Mouse (Mus musculus): ENCODE results near the gene Trim69. TPM values are rescaled to one million over a fixed set of nuclear protein-coding genes. Genes with fewer than 3 reads are reported as not detected.

Trim69 gene
- polyA plus RNA-seq, 1 experiment from 2014 or later: not detected

DNA sequence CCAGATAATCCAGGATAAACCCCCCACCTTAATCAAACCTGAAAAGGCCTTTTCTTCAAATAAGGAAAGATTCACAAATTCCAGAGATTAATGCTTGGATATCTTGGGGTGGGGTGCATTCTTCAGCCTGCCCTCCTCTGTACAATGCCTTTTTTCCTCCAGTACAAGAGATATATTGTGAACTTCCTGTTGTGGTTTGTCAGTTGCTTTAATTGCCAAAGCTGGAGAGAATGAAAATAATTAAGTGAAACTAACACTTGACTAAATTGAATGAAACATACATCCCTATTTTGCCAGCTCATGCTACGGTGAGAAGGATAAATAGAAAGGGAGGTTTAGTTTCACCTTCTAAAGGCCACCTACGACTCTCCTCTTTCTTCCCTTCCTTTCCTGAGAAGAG, 57.7 kb downstream of the Trim69 start:
- Histone ChIP-seq H3K27me3 (no peaks in the 10 kb centered on the region), H3K9ac (no peak overlapping the region), H3K9me3 (replicated peaks) (no peaks in the 10 kb centered on the region), H3K36me3 (no peaks in the 10 kb centered on the region), H3K4me1 (no peaks in the 10 kb centered on the region), H3K4me3 (replicated peaks) (no peak overlapping the region), H3K4me2 (replicated peaks) (no peak overlapping the region), H3K27ac (replicated peaks) (no peak overlapping the region)
- no peak for ATAC-seq (ENCODE audit: insufficient number of reproducible peaks, low FRiP score, low TSS enrichment, low read depth)
- 73% methylated on average over 2 of the region's 2 CpGs for WGBS

DNA sequence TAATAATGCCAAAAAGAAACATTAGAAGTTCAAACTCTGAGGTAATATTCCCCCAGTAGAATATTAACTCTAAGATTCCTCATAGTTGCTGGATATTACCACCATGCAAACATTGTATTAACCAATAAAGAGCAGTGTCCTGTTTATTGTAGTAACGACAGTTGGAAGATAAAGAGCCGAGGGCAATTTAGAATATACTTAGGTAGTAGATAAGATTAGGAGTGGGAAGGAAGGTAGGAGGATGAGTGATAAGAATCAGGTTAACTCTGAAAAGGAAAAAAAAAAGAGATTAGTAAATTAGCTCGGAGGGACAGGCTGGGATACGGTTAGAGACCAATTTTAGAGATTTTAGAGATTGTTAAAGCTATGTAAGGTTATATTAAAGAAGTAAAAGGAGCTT, 60.9 kb downstream of the Trim69 start:
- Histone ChIP-seq H3K9me3 (replicated peaks) (no peaks in the 10 kb centered on the region), H3K27me3 (no peaks in the 10 kb centered on the region), H3K27ac (replicated peaks) (no peak overlapping the region), H3K36me3 (no peaks in the 10 kb centered on the region), H3K9ac (no peak overlapping the region), H3K4me1 (no peaks in the 10 kb centered on the region), H3K4me3 (replicated peaks) (no peak overlapping the region), H3K4me2 (replicated peaks) (no peak overlapping the region)
- WGBS: 57% methylated on average over 4 of the region's 4 CpGs
- ATAC-seq (ENCODE audit: insufficient number of reproducible peaks, low FRiP score, low TSS enrichment, low read depth): no peak

DNA sequence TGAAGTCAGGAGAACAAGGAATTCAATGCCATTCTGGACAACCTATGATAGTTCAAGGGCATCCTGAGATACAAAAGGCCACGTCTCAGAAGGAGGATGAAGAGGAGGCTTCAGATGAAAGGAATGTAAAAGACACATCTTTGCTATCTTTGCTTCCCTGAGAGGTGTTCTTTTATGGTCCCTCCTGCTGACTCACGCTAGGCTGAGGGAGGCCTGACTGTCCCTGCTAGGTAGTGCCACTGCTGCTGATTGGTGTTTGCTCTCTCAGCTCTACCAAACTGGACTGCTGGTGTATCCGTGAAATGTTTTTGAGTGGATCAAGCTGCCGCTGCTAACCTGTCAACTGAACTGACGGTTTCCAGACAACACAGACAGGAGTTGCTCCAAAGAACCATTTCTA, 61.3 kb downstream of the Trim69 start:
- no peaks in the 10 kb centered on the region for H3K27me3 ChIP-seq
- no peak overlapping the region for H3K9ac ChIP-seq
- 45% methylated on average over 5 of the region's 5 CpGs for WGBS
- no peak overlapping the region for H3K27ac ChIP-seq (replicated peaks)
- H3K4me1 ChIP-seq: no peaks in the 10 kb centered on the region
- H3K4me2 ChIP-seq (replicated peaks): no peak overlapping the region
- no peak for ATAC-seq (ENCODE audit: insufficient number of reproducible peaks, low FRiP score, low TSS enrichment, low read depth)
- no peaks in the 10 kb centered on the region for H3K9me3 ChIP-seq (replicated peaks)
- H3K36me3 ChIP-seq: no peaks in the 10 kb centered on the region
- H3K4me3 ChIP-seq (replicated peaks): no peak overlapping the region

DNA sequence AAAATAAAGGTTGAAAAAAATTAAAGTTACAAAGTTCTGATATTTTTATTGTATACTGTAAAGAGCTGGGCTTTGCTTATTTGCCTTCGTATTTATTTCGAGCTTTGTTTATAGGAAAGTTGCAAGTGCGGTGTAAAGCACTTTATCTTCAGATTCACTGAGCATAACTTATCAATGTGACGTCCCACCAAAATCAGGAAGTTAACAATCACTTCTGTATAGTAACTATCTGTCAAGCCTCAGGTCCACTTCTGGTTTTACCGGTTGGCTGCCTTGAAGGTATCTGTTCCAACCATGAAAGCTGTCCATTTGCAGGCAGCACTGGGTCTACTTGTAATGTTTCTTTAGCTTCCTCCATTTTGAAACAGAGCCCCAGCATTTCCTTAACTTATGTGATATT, 61.8 kb downstream of the Trim69 start:
- ATAC-seq (ENCODE audit: insufficient number of reproducible peaks, low FRiP score, low TSS enrichment, low read depth): no peak
- no peaks in the 10 kb centered on the region for H3K4me1 ChIP-seq
- no peak overlapping the region for H3K27ac ChIP-seq (replicated peaks)
- H3K9me3 ChIP-seq (replicated peaks): no peaks in the 10 kb centered on the region
- H3K4me3 ChIP-seq (replicated peaks): no peak overlapping the region
- H3K4me2 ChIP-seq (replicated peaks): no peak overlapping the region
- H3K36me3 ChIP-seq: no peaks in the 10 kb centered on the region
- no peaks in the 10 kb centered on the region for H3K27me3 ChIP-seq
- 82% methylated on average over 5 of the region's 5 CpGs for WGBS
- H3K9ac ChIP-seq: no peak overlapping the region

DNA sequence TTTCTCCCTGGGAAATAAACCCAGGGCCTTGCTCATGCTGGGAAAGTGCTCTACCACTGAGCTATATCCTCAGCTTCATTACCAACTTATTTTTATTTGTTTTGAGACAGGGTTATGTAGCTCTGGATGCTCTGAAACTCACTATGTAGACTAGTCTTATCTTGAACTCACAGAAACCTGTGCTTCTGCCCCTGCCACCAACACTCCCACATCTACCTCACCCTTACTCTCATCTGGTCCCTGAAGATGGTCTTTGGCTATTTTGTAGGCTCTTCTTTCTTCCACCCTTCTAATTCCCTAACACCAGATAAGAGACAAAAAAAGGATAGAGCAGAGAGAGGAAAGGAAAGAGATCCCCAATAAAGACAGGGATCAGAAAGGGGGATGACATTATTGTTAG, 63.2 kb downstream of the Trim69 start:
- ATAC-seq (ENCODE audit: insufficient number of reproducible peaks, low FRiP score, low TSS enrichment, low read depth): no peak
- H3K4me3 ChIP-seq (replicated peaks): no peak overlapping the region
- H3K36me3 ChIP-seq: no peaks in the 10 kb centered on the region
- no peak overlapping the region for H3K4me2 ChIP-seq (replicated peaks)
- no peaks in the 10 kb centered on the region for H3K27me3 ChIP-seq
- no peak overlapping the region for H3K27ac ChIP-seq (replicated peaks)
- H3K4me1 ChIP-seq: no peaks in the 10 kb centered on the region
- no peaks in the 10 kb centered on the region for H3K9me3 ChIP-seq (replicated peaks)
- H3K9ac ChIP-seq: no peak overlapping the region

Other genes with a start within 250 kb of the Trim69 start
- gene Ctdspl2, start 204.7 kb upstream of the Trim69 start, polyA plus RNA-seq (2015; fragmentation: Nextera tagmentation; extraction: Ambion mirVana): 43.6 and 48.0 TPM in 2 replicates
- 0.35 and 0.38 TPM in 2 replicates for gene Mageb3, start 204.6 kb upstream of the Trim69 start, polyA plus RNA-seq (2015; fragmentation: Nextera tagmentation; extraction: Ambion mirVana)
- 11.5 and 12.0 TPM in 2 replicates for gene Eif3j1, start 132.2 kb upstream of the Trim69 start, polyA plus RNA-seq (2015; fragmentation: Nextera tagmentation; extraction: Ambion mirVana)
- gene Spg11, start 42.3 kb upstream of the Trim69 start, polyA plus RNA-seq (2015; fragmentation: Nextera tagmentation; extraction: Ambion mirVana): 7.6 TPM in 2 replicates
- 329 and 337 TPM in 2 replicates for gene B2m, start 13.0 kb upstream of the Trim69 start, polyA plus RNA-seq (2015; fragmentation: Nextera tagmentation; extraction: Ambion mirVana)
- 0.08 TPM in 1 of 2 replicates, not detected in the other for gene Patl2, start 25.5 kb downstream of the Trim69 start, polyA plus RNA-seq (2015; fragmentation: Nextera tagmentation; extraction: Ambion mirVana)
- not detected in 2 replicates for gene Terb2, start 25.6 kb downstream of the Trim69 start, polyA plus RNA-seq (2015; fragmentation: Nextera tagmentation; extraction: Ambion mirVana)
- 24.1 and 28.7 TPM in 2 replicates for gene Sord, start 74.0 kb downstream of the Trim69 start, polyA plus RNA-seq (2015; fragmentation: Nextera tagmentation; extraction: Ambion mirVana)
- gene Duox2, start 137.7 kb downstream of the Trim69 start, polyA plus RNA-seq (2015; fragmentation: Nextera tagmentation; extraction: Ambion mirVana): 0.05 and 0.11 TPM in 2 replicates
- 0.25 TPM in 1 of 2 replicates, not detected in the other for gene Duoxa2, start 138.2 kb downstream of the Trim69 start, polyA plus RNA-seq (2015; fragmentation: Nextera tagmentation; extraction: Ambion mirVana)
- 6.6 and 7.6 TPM in 2 replicates for gene Duoxa1, start 153.0 kb downstream of the Trim69 start, polyA plus RNA-seq (2015; fragmentation: Nextera tagmentation; extraction: Ambion mirVana)
- gene Duox1, start 155.0 kb downstream of the Trim69 start, polyA plus RNA-seq (2015; fragmentation: Nextera tagmentation; extraction: Ambion mirVana): 1.5 TPM in 2 replicates
- gene Shf, start 208.5 kb downstream of the Trim69 start, polyA plus RNA-seq (2015; fragmentation: Nextera tagmentation; extraction: Ambion mirVana): 4.5 and 5.0 TPM in 2 replicates

Data from embryonic facial prominence, embryonic 15.5 days (tissue).